Mouse (Mus musculus) granulocyte monocyte progenitor cell, adult 5-6 weeks (primary cell): ENCODE measurements around the gene Col4a1. TPM values are rescaled to one million over a fixed set of nuclear protein-coding genes. Genes with fewer than 3 reads are reported as not detected.

ENCODE experiments used
- total RNA-seq, 2 experiments: library from RNA; stranded (forward) in 1 of 2; stranded (reverse) in 1 of 2; fragments of 200-712, 200-1000 nt in 1 of 2; fragments of >200 nt in 1 of 2; fragmentation: Nextera tagmentation in 1 of 2; gene quantifications; 2 replicates each; pipeline ENCODE4 v1.2.3; 2014 to 2017

Col4a1 gene
- total RNA-seq, 2 experiments from 2014 or later = 0.67 TPM; not detected in 1

Other genes with a start within 250 kb of the Col4a1 start
- gene Col4a2, start within 50 bp of the Col4a1 start, total RNA-seq (2014; fragmentation: Nextera tagmentation) = 0.04 and 0.52 TPM in 2 replicates
- 0.26 TPM in 1 of 2 replicates, not detected in the other for gene Col4a2, start within 50 bp of the Col4a1 start, total RNA-seq (2017)
- gene Rab20, start 165.9 kb upstream of the Col4a1 start, total RNA-seq (2014; fragmentation: Nextera tagmentation) = 3.5 and 4.6 TPM in 2 replicates
- 0.69 and 4.8 TPM in 2 replicates for gene Rab20, start 165.9 kb upstream of the Col4a1 start, total RNA-seq (2017)
- gene Naxd, start 184.7 kb upstream of the Col4a1 start, total RNA-seq (2014; fragmentation: Nextera tagmentation) = 69.3 and 72.1 TPM in 2 replicates
- 58.3 and 70.2 TPM in 2 replicates for gene Naxd, start 184.7 kb upstream of the Col4a1 start, total RNA-seq (2017)
- gene Cars2, start 238.0 kb upstream of the Col4a1 start, total RNA-seq (2014; fragmentation: Nextera tagmentation) = 51.9 and 58.5 TPM in 2 replicates
- 38.4 and 39.0 TPM in 2 replicates for gene Cars2, start 238.0 kb upstream of the Col4a1 start, total RNA-seq (2017)
- gene Ing1, start 242.7 kb upstream of the Col4a1 start, total RNA-seq (2014; fragmentation: Nextera tagmentation) = 33.8 and 43.3 TPM in 2 replicates
- 40.8 and 49.2 TPM in 2 replicates for gene Ing1, start 242.7 kb upstream of the Col4a1 start, total RNA-seq (2017)